Mouse (Mus musculus) embryonic facial prominence, embryonic 14.5 days (tissue): ENCODE results near the gene Nav2. TPM values are rescaled to one million over a fixed set of nuclear protein-coding genes. Genes with fewer than 3 reads are reported as not detected.

Experiments used
- ATAC-seq: fragments of 200-750 bp; cut with Nextera tagmentation; 2 replicates; pipeline ENCODE4 v1.8.0; 2017; ENCODE audit warnings: low read depth, moderate number of reproducible peaks, moderate TSS enrichment
- DNase-seq: peaks from one replicate; pipeline ENCODE4 v3.0.0-alpha.2; 2015; ENCODE audit warnings: low spot score
- H3K27ac ChIP-seq: fragments of 300-500 bp; sonication (generic); replicated peaks from 2 replicates; pipeline ENCODE4 v1.5.1; 2014; ENCODE audit warnings: low read depth, mild to moderate bottlenecking, low read length, moderate library complexity
- H3K27me3 ChIP-seq: fragments of 300-500 bp; sonication (generic); replicated peaks from 2 replicates; pipeline ENCODE4 v1.6.1; 2014; ENCODE audit warnings: low read length; ENCODE audit not compliant: control insufficient read depth, insufficient read depth
- H3K36me3 ChIP-seq: fragments of 300-500 bp; sonication (generic); 2 replicates; pipeline ENCODE4 v1.6.1; 2014; ENCODE audit warnings: low read length, mixed read lengths; ENCODE audit not compliant: control insufficient read depth, insufficient read depth
- H3K4me1 ChIP-seq: fragments of 300-500 bp; sonication (generic); 2 replicates; pipeline ENCODE4 v1.6.1; 2014; ENCODE audit warnings: antibody characterized with exemption, low read length; ENCODE audit not compliant: control insufficient read depth, insufficient read depth
- H3K4me2 ChIP-seq: fragments of 300-500 bp; sonication (generic); 2 replicates; pipeline ENCODE4 v1.6.1; 2014; ENCODE audit warnings: low read depth, mild to moderate bottlenecking, low read length, moderate library complexity, mixed read lengths
- H3K4me3 ChIP-seq: fragments of 300-500 bp; sonication (generic); 2 replicates; pipeline ENCODE4 v1.5.1; 2014; ENCODE audit warnings: low read depth, mild to moderate bottlenecking, low read length
- H3K9ac ChIP-seq: fragments of 300-500 bp; sonication (generic); 2 replicates; pipeline ENCODE4 v1.6.1; 2014; ENCODE audit warnings: low read depth, mild to moderate bottlenecking, low read length, moderate library complexity, mixed read lengths
- H3K9me3 ChIP-seq: fragments of 300-500 bp; sonication (generic); 2 replicates; pipeline ENCODE4 v1.6.1; 2016; ENCODE audit warnings: low read length; ENCODE audit not compliant: control insufficient read depth
- WGBS: fragments of 180-500 bp; shearing (Covaris S2); extraction: QIAGEN DNeasy Blood & Tissue Kit; methylation state at CpG from one replicate; pipeline ENCODE4 v1.1.7; 2014; 5-methylcytosine and 5-hydroxymethylcytosine counted together
- polyA plus RNA-seq: library from polyadenylated mRNA; unstranded; fragments of >200 nt; fragmentation: Nextera tagmentation; extraction: Ambion mirVana; gene quantifications from 2 replicates; pipeline ENCODE4 v1.2.1, GENCODE M21; 2014

Gene Nav2
- polyA plus RNA-seq, 1 experiment from 2014 or later: 13.5 TPM

GRCm38 (mm10) chr7:49468492-49469205 is 560.1 kb downstream of the Nav2 start:
- H3K9ac ChIP-seq: no peak overlapping the region
- no peak overlapping the region for H3K27ac ChIP-seq
- ATAC-seq: no peak
- no peaks in the 10 kb centered on the region for H3K4me1 ChIP-seq
- H3K9me3 ChIP-seq: no peaks in the 10 kb centered on the region
- H3K36me3 ChIP-seq: peaks cover 12% of the 10 kb centered on the region
- H3K27me3 ChIP-seq: no peaks in the 10 kb centered on the region
- WGBS: 65% methylated on average over 8 of the region's 8 CpGs
- H3K4me2 ChIP-seq: no peak overlapping the region
- H3K4me3 ChIP-seq: no peak overlapping the region
- no peak for DNase-seq

DNA sequence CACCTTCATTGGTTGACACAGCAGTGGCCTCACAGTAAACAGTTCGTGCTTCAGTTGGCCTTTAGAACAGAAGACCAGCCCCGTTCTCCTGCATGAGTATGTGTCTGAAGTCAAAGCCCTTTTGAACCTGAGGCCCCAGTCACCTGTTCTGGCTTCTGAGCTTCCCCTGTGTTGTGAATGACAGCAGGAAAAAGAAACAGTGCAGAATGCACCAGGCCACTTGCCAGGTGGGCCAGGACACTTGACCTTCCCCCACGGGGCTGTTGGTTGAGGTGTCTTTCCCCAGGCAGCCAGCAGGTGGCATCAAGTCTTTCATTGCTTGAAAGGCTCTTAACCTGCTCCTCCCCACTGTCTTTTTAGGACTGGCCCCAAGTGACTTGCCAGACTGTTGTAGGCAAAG is 562.8 kb downstream of the Nav2 start:
- no peaks in the 10 kb centered on the region for H3K27me3 ChIP-seq
- H3K4me1 ChIP-seq: no peaks in the 10 kb centered on the region
- H3K9me3 ChIP-seq: no peaks in the 10 kb centered on the region
- DNase-seq: peak; percentile 51
- no peak overlapping the region for H3K4me2 ChIP-seq
- no peaks in the 10 kb centered on the region for H3K36me3 ChIP-seq
- no peak for ATAC-seq
- 66% methylated on average over 3 of the region's 3 CpGs for WGBS
- no peak overlapping the region for H3K9ac ChIP-seq
- no peak overlapping the region for H3K27ac ChIP-seq
- H3K4me3 ChIP-seq: no peak overlapping the region

DNA sequence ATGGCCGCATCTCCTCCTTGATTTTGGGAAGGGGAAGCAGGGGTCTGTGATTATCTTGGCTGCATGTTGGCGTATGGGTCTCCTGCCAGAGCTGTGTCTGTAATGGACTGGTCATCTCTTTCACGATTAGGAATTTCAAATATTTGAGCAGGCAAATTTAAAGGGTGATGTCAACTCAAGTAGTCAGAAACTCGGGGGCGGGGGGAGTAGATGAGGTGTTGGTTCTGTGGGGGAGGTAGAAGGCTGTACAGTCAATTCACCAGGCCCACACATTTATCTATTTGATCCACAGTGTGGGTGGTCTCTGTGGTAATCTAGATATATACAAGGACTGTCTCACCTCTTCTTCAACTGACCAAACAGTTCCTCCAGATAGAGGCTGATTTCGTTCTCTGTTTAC is 566.8 kb downstream of the Nav2 start:
- no peaks in the 10 kb centered on the region for H3K27me3 ChIP-seq
- no peak for ATAC-seq
- no peak overlapping the region for H3K27ac ChIP-seq
- no peak overlapping the region for H3K4me2 ChIP-seq
- no peaks in the 10 kb centered on the region for H3K36me3 ChIP-seq
- peaks cover 10% of the 10 kb centered on the region; the same call in 1 of the 2 replicates for H3K4me1 ChIP-seq
- H3K9me3 ChIP-seq: no peaks in the 10 kb centered on the region; the same call in 1 of the 2 replicates
- no peak for DNase-seq
- H3K4me3 ChIP-seq: no peak overlapping the region
- 71% methylated on average over 6 of the region's 6 CpGs for WGBS
- H3K9ac ChIP-seq: no peak overlapping the region

DNA sequence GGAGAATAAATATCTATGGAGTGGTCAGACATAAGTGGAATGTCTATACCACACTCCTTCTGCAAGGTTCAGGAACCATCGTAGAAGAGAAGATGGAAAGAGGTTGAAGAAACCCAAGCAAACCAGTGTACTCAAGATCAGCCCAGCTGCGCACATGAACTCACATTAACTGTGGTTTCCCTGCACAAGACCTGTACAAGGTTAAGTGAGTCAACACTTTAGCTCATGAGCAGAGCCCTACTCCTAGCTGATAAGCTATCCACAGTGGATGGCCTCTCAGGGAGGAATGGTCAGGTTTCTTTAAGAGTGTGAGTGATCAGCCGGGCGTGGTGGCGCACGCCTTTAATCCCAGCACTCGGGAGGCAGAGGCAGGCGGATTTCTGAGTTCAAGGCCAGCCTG is 567.6 kb downstream of the Nav2 start:
- no peaks in the 10 kb centered on the region for H3K36me3 ChIP-seq
- H3K4me3 ChIP-seq: no peak overlapping the region
- peaks cover 10% of the 10 kb centered on the region; the same call in 1 of the 2 replicates for H3K4me1 ChIP-seq
- no peak for DNase-seq
- H3K27me3 ChIP-seq: no peaks in the 10 kb centered on the region
- H3K27ac ChIP-seq: no peak overlapping the region
- no peaks in the 10 kb centered on the region; the same call in 1 of the 2 replicates for H3K9me3 ChIP-seq
- H3K4me2 ChIP-seq: no peak overlapping the region
- H3K9ac ChIP-seq: no peak overlapping the region
- 98% methylated on average over 7 of the region's 8 CpGs for WGBS
- ATAC-seq: no peak

DNA sequence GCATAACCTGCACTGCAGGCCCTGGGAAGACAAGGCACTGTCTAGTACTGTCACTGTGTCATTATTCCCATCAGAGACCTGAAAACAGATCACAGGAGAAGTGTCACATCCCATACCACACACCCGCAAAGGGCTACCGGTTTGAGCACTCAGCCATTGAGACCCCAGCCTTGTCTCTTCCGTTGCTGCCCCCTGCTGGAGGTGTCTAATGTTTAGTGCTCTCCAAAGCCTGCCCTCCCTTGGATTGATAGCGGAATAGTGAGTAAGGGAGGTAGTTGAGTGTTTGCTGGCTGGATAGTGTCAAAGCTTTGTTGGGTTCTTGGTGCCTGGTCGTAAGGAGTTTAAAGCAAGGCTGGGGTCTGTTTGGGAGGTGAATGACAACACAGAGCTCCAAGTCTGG is 568.1 kb downstream of the Nav2 start:
- WGBS: 59% methylated on average over 5 of the region's 5 CpGs
- peaks cover 10% of the 10 kb centered on the region; the same call in 1 of the 2 replicates for H3K4me1 ChIP-seq

GRCm38 (mm10) chr7:49477076-49477975 is 568.8 kb downstream of the Nav2 start:
- Histone ChIP-seq H3K4me2 (no peak overlapping the region), H3K4me1 (peaks cover 10% of the 10 kb centered on the region; the same call in 1 of the 2 replicates), H3K4me3 (no peak overlapping the region), H3K9me3 (no peaks in the 10 kb centered on the region; the same call in 1 of the 2 replicates), H3K27ac (no peak overlapping the region), H3K27me3 (no peaks in the 10 kb centered on the region), H3K36me3 (no peaks in the 10 kb centered on the region), H3K9ac (no peak overlapping the region)
- no peak for ATAC-seq
- no peak for DNase-seq
- WGBS: 68% methylated on average over 9 of the region's 9 CpGs

More for the DNA sequence above, 568.1 kb downstream of the Nav2 start:
- Histone ChIP-seq H3K4me3 (no peak overlapping the region), H3K27ac (no peak overlapping the region), H3K4me2 (no peak overlapping the region), H3K9me3 (no peaks in the 10 kb centered on the region; the same call in 1 of the 2 replicates), H3K27me3 (no peaks in the 10 kb centered on the region), H3K9ac (no peak overlapping the region), H3K36me3 (no peaks in the 10 kb centered on the region)
- no peak for ATAC-seq
- DNase-seq: no peak

DNA sequence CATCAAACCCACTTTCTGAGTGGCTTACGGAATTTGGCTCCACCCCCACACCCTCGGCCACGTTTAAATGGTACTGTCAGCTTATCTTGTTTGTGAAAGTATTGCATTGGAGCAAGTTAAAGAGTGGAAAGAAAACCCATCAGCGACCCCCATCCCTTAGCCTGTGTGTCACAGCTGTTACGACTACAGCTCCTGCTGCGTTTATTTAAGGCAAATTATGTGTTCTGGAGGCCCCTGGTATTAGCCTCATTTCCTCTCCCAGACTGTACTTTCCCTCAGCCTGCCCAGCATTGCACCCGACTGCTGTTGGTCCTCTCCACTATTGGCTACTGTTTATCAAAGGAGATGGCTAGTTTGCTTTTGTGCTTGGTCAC is 569.4 kb downstream of the Nav2 start:
- Histone ChIP-seq H3K4me1 (peaks cover 10% of the 10 kb centered on the region; the same call in 1 of the 2 replicates), H3K4me2 (no peak overlapping the region), H3K9me3 (no peaks in the 10 kb centered on the region; the same call in 1 of the 2 replicates), H3K9ac (no peak overlapping the region), H3K36me3 (no peaks in the 10 kb centered on the region), H3K4me3 (no peak overlapping the region), H3K27ac (no peak overlapping the region), H3K27me3 (no peaks in the 10 kb centered on the region)
- 0 out of 2 replicates have a peak, but pooled peaks have one; percentile 30 for ATAC-seq
- 35% methylated on average over 7 of the region's 7 CpGs for WGBS
- DNase-seq: no peak

- peaks cover 12% of the 10 kb centered on the region; the same call in 1 of the 2 replicates for H3K4me1 ChIP-seq
- no peak overlapping the region for H3K4me2 ChIP-seq
- H3K4me3 ChIP-seq: no peak overlapping the region
- 78% methylated on average over 4 of the region's 4 CpGs for WGBS
- ATAC-seq (no peak), DNase-seq (peak; percentile 43)
- no peak overlapping the region for H3K9ac ChIP-seq
- no peaks in the 10 kb centered on the region for H3K27me3 ChIP-seq
- H3K36me3 ChIP-seq: no peaks in the 10 kb centered on the region
- no peaks in the 10 kb centered on the region; the same call in 1 of the 2 replicates for H3K9me3 ChIP-seq
- no peak overlapping the region for H3K27ac ChIP-seq
Observed at GRCm38 (mm10) chr7:49478886-49479285, 570.4 kb downstream of the Nav2 start.
